Mouse (Mus musculus): ENCODE data around the gene Prss56. TPM values are rescaled to one million over a fixed set of nuclear protein-coding genes. Genes with fewer than 3 reads are reported as not detected.

Prss56 gene
- polyA plus RNA-seq (2012; rRNA removed), result 1.2 and 1.9 TPM in 2 replicates

DNA sequence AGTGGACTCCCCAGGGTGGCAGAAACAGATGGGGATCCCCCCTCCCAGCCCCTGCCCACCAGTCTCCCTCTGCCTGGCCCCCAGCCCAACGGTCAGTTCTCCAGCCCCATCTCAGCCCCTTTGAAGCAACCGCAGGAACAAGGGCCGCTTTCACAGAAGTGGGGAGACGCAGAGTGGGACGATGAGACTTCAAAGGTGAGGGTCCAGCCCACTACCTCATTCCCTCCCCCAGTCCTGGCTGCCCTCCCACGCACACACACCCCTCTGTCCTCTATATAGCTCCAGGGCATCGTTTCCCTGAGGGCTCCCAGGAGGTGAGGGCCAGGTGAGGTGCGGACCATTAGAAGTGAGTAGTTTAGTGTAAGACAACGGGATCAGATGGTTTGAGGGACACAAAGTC, at the start of gene Prss56:
Gene Prss56, plus strand, starts transcription at position 301 of the 400 bp plus-strand sequence.

DNA sequence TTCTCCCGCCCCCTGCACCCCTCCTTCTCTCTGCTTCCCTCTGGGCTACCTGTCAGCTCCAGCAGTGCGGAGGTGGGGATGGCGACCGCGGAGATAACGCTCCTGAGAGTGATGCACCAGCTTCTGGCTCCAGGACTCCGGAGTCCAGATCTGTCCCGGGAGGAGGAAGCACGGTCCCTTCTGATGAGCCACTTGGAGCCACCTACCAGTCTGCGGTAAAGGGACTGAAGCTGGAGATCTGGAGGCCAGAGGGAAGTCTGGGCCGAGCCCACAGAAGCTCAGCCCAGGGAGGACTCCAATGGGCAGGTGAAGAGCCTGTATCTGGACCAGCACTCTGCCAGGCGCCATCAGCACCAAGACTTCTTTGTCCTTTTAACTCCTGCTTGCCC, 26.9 kb upstream of the Prss56 start, which contains the start of gene Ecel1:
Gene Ecel1, minus strand, starts transcription at position 323 of the 389 bp plus-strand sequence.

DNA sequence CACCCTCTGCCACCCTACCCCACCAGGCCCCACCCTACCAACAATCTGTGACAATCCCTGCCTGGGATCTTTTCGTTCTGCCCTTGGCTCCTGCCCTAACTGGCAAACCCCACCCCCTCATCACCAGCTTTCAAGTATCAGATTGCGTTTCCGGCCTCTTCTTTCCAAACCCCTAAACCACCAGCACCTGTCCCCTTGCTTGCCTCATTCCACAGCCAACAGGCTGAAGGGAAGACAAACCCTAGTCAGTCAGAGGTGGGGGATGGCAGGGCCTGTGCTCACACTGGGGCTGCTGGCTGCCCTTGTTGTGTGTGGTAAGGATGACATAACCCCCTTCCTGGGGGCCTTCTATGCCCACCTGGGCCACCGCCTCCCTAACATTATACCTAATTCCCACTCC, 7.3 kb downstream of the Prss56 start, which contains the start of gene Chrnd:
Gene Chrnd, plus strand, starts transcription at position 179 of the 400 bp plus-strand sequence.

DNA sequence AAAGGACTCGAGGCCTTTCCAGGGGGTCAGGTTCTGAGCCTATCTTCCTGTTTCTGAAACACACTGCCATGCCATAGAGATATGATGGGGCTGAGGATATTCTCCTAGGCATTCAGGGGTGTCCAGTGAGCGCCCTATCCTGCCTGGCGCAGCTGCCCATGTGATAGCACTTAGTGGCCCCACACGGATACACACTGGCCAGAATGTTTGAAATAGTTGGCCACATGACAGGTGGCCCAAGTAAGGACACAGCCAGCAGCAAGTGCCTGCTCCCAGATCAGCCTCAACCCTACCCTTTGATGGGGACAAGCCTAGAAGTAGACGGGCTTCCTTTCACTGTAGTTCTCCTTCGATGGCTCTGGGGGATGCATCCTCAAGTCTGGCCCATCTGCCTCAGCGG, 21.4 kb downstream of the Prss56 start, which contains the start of gene Chrng:
Gene Chrng, plus strand, starts transcription at position 193 of the 400 bp plus-strand sequence.

DNA sequence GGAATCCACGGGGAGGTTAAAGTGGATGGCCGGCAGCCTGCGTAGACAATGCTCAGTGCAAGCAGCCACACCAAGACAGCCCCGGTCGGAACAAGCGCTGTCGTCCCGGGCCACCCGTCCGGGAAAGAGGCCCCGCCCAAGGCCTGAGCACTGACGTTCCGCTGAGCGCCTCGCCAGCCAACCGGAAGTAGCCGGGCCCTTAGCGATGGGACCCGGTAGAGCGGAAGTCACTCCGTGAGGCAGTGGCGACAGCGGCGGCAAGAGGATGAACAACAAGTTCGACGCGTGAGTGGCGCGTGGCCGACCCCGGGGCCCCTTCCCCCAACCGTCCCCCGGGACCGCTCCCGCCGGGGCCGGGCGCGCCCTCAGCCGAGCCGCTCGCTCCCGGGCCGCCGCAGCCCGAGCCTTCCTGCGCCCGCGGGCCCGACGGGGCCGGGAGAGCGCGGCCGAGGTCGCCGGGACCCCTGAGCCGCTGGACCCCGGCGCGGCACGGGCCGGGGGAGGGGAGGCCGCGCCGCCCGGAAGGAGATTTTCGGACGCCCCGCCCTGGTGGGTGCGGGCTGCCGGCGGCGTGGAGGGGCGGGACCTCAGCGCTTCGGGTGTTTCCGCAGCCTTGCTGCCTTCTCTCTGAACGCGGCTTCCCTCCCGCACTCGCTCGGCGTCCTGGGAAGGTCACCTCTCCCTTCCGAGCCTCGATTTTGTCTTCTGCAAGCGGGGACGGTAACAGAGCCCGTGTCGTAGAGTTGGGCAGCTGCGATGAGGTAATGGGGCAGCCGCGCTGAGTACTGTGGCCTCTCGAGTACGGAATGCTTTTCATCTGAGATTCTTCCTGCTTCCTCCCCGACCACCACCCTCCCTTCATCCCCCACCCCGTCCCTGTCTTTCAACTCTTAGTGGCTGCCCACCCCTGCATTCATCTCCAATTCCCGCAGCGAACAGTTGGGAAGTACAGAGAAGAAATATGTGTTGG, 30.9 kb downstream of the Prss56 start, which contains the start of gene Eif4e2:
Gene Eif4e2, plus strand, starts transcription at position 180 of the 970 bp plus-strand sequence.

Other genes starting within 250 kb of the Prss56 start
- not detected in 2 replicates for gene Alppl2, start 93.4 kb upstream of the Prss56 start, polyA plus RNA-seq (2012; rRNA removed)
- gene Alpi, start 81.7 kb upstream of the Prss56 start, polyA plus RNA-seq (2012; rRNA removed), result 0.03 TPM in 1 of 2 replicates, not detected in the other
- gene Akp3, start 58.3 kb upstream of the Prss56 start, polyA plus RNA-seq (2012; rRNA removed), result not detected in 2 replicates
- 30.5 and 32.3 TPM in 2 replicates for gene Ecel1, start 26.8 kb upstream of the Prss56 start, polyA plus RNA-seq (2012; rRNA removed)
- 0.66 TPM in 1 of 2 replicates, not detected in the other for gene Chrnd, start 7.3 kb downstream of the Prss56 start, polyA plus RNA-seq (2012; rRNA removed)
- 0.03 and 2.0 TPM in 2 replicates for gene Chrng, start 21.3 kb downstream of the Prss56 start, polyA plus RNA-seq (2012; rRNA removed)
- gene Eif4e2, start 30.6 kb downstream of the Prss56 start, polyA plus RNA-seq (2012; rRNA removed), result 61.3 and 66.4 TPM in 2 replicates
- gene Efhd1, start 81.0 kb downstream of the Prss56 start, polyA plus RNA-seq (2012; rRNA removed), result 1.1 and 2.2 TPM in 2 replicates
- 59.9 TPM in 2 replicates for gene Gigyf2, start 143.7 kb downstream of the Prss56 start, polyA plus RNA-seq (2012; rRNA removed)
- gene Kcnj13, start 211.4 kb downstream of the Prss56 start, polyA plus RNA-seq (2012; rRNA removed), result 2.6 and 3.7 TPM in 2 replicates